Mouse (Mus musculus) ES-Bruce4 (cell line): ENCODE results near the gene Psmc3. TPM values are rescaled to one million over a fixed set of nuclear protein-coding genes. Genes with fewer than 3 reads are reported as not detected.
A peak's percentile ranks its signal among the peaks of the same experiment; 100 is the strongest.

Experiments used
- H3K27ac ChIP-seq: 2 replicates; pipeline ENCODE4 v1.5.1; 2012; ENCODE audit warnings: low read length, inconsistent platforms; ENCODE audit not compliant: insufficient read depth
- H3K27me3 ChIP-seq: 2 replicates; pipeline ENCODE4 v1.6.1; 2012; ENCODE audit warnings: mild to moderate bottlenecking, low read length, inconsistent platforms; ENCODE audit not compliant: control insufficient read depth, poor library complexity, insufficient read depth, severe bottlenecking
- H3K36me3 ChIP-seq: 2 replicates; pipeline ENCODE4 v1.6.1; 2012; ENCODE audit warnings: inconsistent platforms, mild to moderate bottlenecking, low read length, moderate library complexity; ENCODE audit not compliant: control insufficient read depth, poor library complexity, insufficient read depth, severe bottlenecking
- H3K4me1 ChIP-seq: one replicate; pipeline ENCODE4 v1.8.1; 2011; ENCODE audit warnings: low read length; ENCODE audit not compliant: control insufficient read depth, insufficient read depth
- H3K4me3 ChIP-seq: 2 replicates; pipeline ENCODE4 v1.5.1; 2011; ENCODE audit warnings: low read depth, mild to moderate bottlenecking, low read length
- H3K9ac ChIP-seq: 2 replicates; pipeline ENCODE4 v1.6.1; 2012; ENCODE audit warnings: low read depth, mild to moderate bottlenecking, inconsistent platforms; ENCODE audit not compliant: poor library complexity, severe bottlenecking
- H3K9me3 ChIP-seq: replicated peaks from 2 replicates; pipeline ENCODE4 v1.6.1; 2012; ENCODE audit warnings: mild to moderate bottlenecking, low read length, inconsistent platforms; ENCODE audit not compliant: control insufficient read depth, poor library complexity, insufficient read depth, severe bottlenecking
- CTCF ChIP-seq: IDR thresholded peaks from one replicate; pipeline ENCODE4 v1.8.1; 2011; ENCODE audit warnings: low read depth, low read length
- EP300 ChIP-seq: IDR thresholded peaks from 2 replicates; pipeline ENCODE4 v1.6.1; 2011; ENCODE audit warnings: low read depth, low read length; ENCODE audit not compliant: insufficient read depth
- POLR2A ChIP-seq: IDR thresholded peaks from one replicate; pipeline ENCODE4 v1.8.1; 2011; ENCODE audit warnings: low read length; ENCODE audit not compliant: insufficient read depth
- polyA plus RNA-seq: library from polyadenylated mRNA; stranded (reverse); fragments of >200 nt; gene quantifications from 2 replicates; pipeline ENCODE4 v1.2.4, GENCODE M21; 2011; ENCODE audit warnings: low read depth; ENCODE audit not compliant: missing spikeins, insufficient read depth, insufficient read length

Psmc3 gene
- polyA plus RNA-seq, 1 experiment = 183 TPM

DNA sequence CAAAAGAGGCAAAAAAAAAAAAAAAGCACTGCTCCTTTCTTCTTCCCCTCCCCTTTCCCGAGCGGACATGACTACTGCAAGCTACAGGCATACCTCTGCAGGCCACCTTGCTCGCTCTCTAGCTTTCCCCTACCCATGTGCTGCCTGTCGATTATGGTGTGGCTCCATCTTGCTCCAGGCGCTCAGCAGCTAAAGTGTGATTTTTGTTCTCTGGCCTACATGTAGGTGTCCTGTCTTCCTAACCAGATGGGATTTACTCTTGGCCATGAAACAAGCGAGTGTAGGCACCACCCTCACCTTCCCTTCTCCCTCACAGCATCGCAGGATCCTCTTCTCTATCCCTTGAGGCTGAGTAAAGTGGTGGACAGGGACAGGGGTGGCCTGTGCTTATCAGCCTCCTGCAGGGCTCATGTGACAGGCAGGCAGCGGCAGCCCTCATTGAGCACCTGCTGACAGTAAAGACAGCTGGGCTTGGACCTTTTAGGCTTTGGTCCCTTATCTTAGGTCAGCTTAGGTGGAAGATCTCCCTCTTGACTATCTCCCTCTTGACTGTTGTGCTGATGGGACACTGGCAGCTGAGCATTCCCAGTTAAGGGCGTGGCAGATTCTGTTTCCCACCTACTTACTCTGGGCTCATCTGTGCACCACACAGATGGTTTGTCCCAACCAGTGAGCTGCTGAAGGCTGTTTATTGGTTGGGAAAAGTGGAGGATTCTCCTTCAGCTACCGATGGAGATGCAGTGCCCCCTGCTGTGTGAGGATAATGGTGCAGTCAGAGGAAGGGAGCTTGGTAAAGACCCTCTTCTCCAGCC is 6.9 kb downstream of the Psmc3 start:
- no peaks in the 10 kb centered on the region for H3K4me1 ChIP-seq
- peaks cover 35% of the 10 kb centered on the region for H3K36me3 ChIP-seq
- H3K27ac ChIP-seq = no peak overlapping the region

GRCm38 (mm10) chr2:91061849-91062481 is 8.2 kb downstream of the Psmc3 start:
- Histone ChIP-seq H3K4me3 (no peak overlapping the region), H3K9me3 (no peaks in the 10 kb centered on the region), H3K9ac (no peak overlapping the region), H3K27ac (no peak overlapping the region), H3K27me3 (no peaks in the 10 kb centered on the region), H3K36me3 (peaks cover 22% of the 10 kb centered on the region), H3K4me1 (no peaks in the 10 kb centered on the region)
- TF ChIP-seq CTCF = no peak
- no peak for TF ChIP-seq EP300
- no peak for TF ChIP-seq POLR2A

More for the DNA sequence above, 6.9 kb downstream of the Psmc3 start:
- H3K9ac ChIP-seq = no peak overlapping the region
- H3K4me3 ChIP-seq = no peak overlapping the region
- no peaks in the 10 kb centered on the region for H3K9me3 ChIP-seq
- no peaks in the 10 kb centered on the region for H3K27me3 ChIP-seq
- TF ChIP-seq CTCF = peak; percentile 52
- TF ChIP-seq EP300 = no peak
- no peak for TF ChIP-seq POLR2A

GRCm38 (mm10) chr2:91062779-91063606 is 9.2 kb downstream of the Psmc3 start:
- H3K36me3 ChIP-seq = peaks cover 13% of the 10 kb centered on the region
- no peaks in the 10 kb centered on the region for H3K9me3 ChIP-seq

GRCm38 (mm10) chr2:91064211-91064610 is 10.4 kb downstream of the Psmc3 start:
- Histone ChIP-seq H3K9ac (no peak overlapping the region), H3K4me3 (no peak overlapping the region), H3K9me3 (no peaks in the 10 kb centered on the region), H3K27me3 (no peaks in the 10 kb centered on the region), H3K36me3 (peaks cover 3% of the 10 kb centered on the region; the same call in 1 of the 2 replicates), H3K27ac (no peak overlapping the region), H3K4me1 (no peaks in the 10 kb centered on the region)
- peak; percentile 19 for TF ChIP-seq CTCF
- TF ChIP-seq POLR2A = no peak

More at GRCm38 (mm10) chr2:91062779-91063606, 9.2 kb downstream of the Psmc3 start:
- H3K27me3 ChIP-seq = no peaks in the 10 kb centered on the region
- no peak overlapping the region for H3K4me3 ChIP-seq
- H3K4me1 ChIP-seq = no peaks in the 10 kb centered on the region
- H3K9ac ChIP-seq = no peak overlapping the region
- TF ChIP-seq EP300 (no peak), POLR2A (no peak), CTCF (no peak)
- no peak overlapping the region for H3K27ac ChIP-seq

DNA sequence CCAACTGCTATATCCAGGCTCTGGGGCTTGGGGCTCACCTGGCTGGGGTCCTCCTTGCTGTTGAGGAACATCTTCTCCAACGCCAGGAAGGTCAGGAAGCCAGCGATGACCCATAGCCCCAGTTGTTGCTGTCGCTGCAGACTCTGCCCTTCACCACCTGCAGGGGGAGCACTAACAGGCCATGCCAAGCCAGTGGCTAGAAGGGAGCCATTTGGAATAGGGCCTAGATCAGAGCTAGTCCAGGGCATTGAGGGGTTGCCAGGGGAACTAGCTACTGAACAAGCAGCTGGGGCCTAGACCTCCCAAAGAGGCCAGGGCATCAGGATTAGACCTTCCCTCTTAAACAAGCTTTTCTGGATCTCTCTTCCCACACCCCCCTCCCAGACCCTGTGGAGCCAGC is 11.7 kb downstream of the Psmc3 start:
- Histone ChIP-seq H3K9ac (no peak overlapping the region), H3K27me3 (no peaks in the 10 kb centered on the region), H3K4me1 (no peaks in the 10 kb centered on the region), H3K27ac (no peak overlapping the region), H3K4me3 (no peak overlapping the region), H3K9me3 (no peaks in the 10 kb centered on the region), H3K36me3 (no peaks in the 10 kb centered on the region)
- TF ChIP-seq CTCF (peak; percentile 97), POLR2A (no peak), EP300 (no peak)
